Mouse (Mus musculus) spleen, adult 2 months (tissue): ENCODE results near the gene Slc41a1. TPM values are rescaled to one million over a fixed set of nuclear protein-coding genes. Genes with fewer than 3 reads are reported as not detected.

ENCODE experiments used
- DNase-seq, 2 experiments: peaks; one replicate each; pipeline versions ENCODE4 v3.0.0 to v3.0.0-alpha.2; 2012 to 2021; ENCODE audit warnings: low spot score in 2 of 2, low read depth in 1 of 2
- H3K27ac ChIP-seq: fragments of 200-500 bp; 2 replicates; pipeline ENCODE4 v1.5.1; 2012; ENCODE audit warnings: low read length, inconsistent platforms; ENCODE audit not compliant: insufficient read depth
- H3K27me3 ChIP-seq: fragments of 200-500 bp; 2 replicates; pipeline ENCODE4 v1.6.1; 2012; ENCODE audit warnings: mild to moderate bottlenecking, moderate library complexity, low read length, inconsistent platforms; ENCODE audit not compliant: control insufficient read depth, insufficient read depth
- H3K36me3 ChIP-seq: fragments of 200-500 bp; 2 replicates; pipeline ENCODE4 v1.6.1; 2012; ENCODE audit warnings: mild to moderate bottlenecking, low read length, inconsistent platforms; ENCODE audit not compliant: control insufficient read depth, insufficient read depth
- H3K4me1 ChIP-seq: fragments of 200-500 bp; 2 replicates; pipeline ENCODE4 v1.6.1; 2011; ENCODE audit warnings: inconsistent platforms; ENCODE audit not compliant: control insufficient read depth, insufficient read depth, insufficient read length
- H3K4me3 ChIP-seq: fragments of 200-500 bp; 2 replicates; pipeline ENCODE4 v1.5.1; 2011; ENCODE audit warnings: mild to moderate bottlenecking, inconsistent platforms; ENCODE audit not compliant: insufficient read depth, insufficient read length; ENCODE audit errors: extremely low read depth
- CTCF ChIP-seq: fragments of 200-500 bp; IDR thresholded peaks from 2 replicates; pipeline ENCODE4 v1.5.1; 2011; ENCODE audit warnings: mild to moderate bottlenecking, inconsistent platforms; ENCODE audit not compliant: insufficient read depth, insufficient read length, insufficient replicate concordance; ENCODE audit errors: extremely low read depth
- POLR2A ChIP-seq: fragments of 200-500 bp; IDR thresholded peaks from 2 replicates; pipeline ENCODE4 v1.6.1; 2011; ENCODE audit warnings: low read depth, low read length, inconsistent platforms
- WGBS: fragments of 180-500 bp; shearing (Covaris S2); methylation state at CpG from one replicate; pipeline ENCODE4 v1.1.7; 2018; 5-methylcytosine and 5-hydroxymethylcytosine counted together
- polyA plus RNA-seq: library from polyadenylated mRNA; depleted of rRNA; stranded (reverse); fragments of >200 nt; gene quantifications from 2 replicates; pipeline ENCODE4 v1.2.3, GENCODE M21; 2012; rRNA removed

Slc41a1 gene
- polyA plus RNA-seq: 22.9 and 41.1 TPM in 2 replicates

GRCm38 (mm10) chr1:131827207-131827786 is at the start of gene Slc41a1:
Gene Slc41a1 (plus strand): TSS chr1:131827493.
- 3% methylated on average over 25 of the region's 25 CpGs for WGBS
- no peaks in the 10 kb centered on the region for H3K27me3 ChIP-seq

GRCm38 (mm10) chr1:131794591-131794990 is 32.7 kb upstream of the Slc41a1 start:
- no peak for TF ChIP-seq CTCF
- Histone ChIP-seq H3K36me3 (no peaks in the 10 kb centered on the region), H3K27ac (no peak overlapping the region), H3K27me3 (peaks cover 7% of the 10 kb centered on the region; the same call in 1 of the 2 replicates), H3K4me1 (no peaks in the 10 kb centered on the region), H3K4me3 (no peak overlapping the region)
- 75% methylated on average over 3 of the region's 3 CpGs for WGBS
- no peak for DNase-seq

More at GRCm38 (mm10) chr1:131827207-131827786, at the start of gene Slc41a1:
- Histone ChIP-seq H3K27ac (peak within 1 kb of the TSS; percentile 94), H3K4me1 (peaks cover 9% of the 10 kb centered on the region; the same call in 1 of the 2 replicates), H3K36me3 (peaks cover 10% of the 10 kb centered on the region), H3K4me3 (peak within 1 kb of the TSS; percentile 99)
- DNase-seq: peak in 1 of 2 experiments; percentile 32
- TF ChIP-seq POLR2A (no peak), CTCF (no peak)

- Histone ChIP-seq H3K4me3 (no peak overlapping the region), H3K36me3 (no peaks in the 10 kb centered on the region), H3K4me1 (peaks cover 1% of the 10 kb centered on the region; the same call in 1 of the 2 replicates), H3K27me3 (peaks cover 7% of the 10 kb centered on the region; the same call in 1 of the 2 replicates), H3K27ac (no peak overlapping the region)
- no peak for TF ChIP-seq POLR2A
- no peak for DNase-seq
- WGBS: 81% methylated on average over 3 of the region's 3 CpGs
These were observed 32.1 kb upstream of the Slc41a1 start for GRCm38 (mm10) chr1:131795171-131795570.

- Histone ChIP-seq H3K4me3 (peak within 1 kb of the TSS; percentile 5; the same call in 1 of the 2 replicates), H3K36me3 (no peaks in the 10 kb centered on the region), H3K27ac (no peak within 1 kb of the TSS), H3K27me3 (peaks cover 7% of the 10 kb centered on the region; the same call in 1 of the 2 replicates), H3K4me1 (peaks cover 1% of the 10 kb centered on the region; the same call in 1 of the 2 replicates)
- TF ChIP-seq POLR2A (no peak), CTCF (no peak)
- no peak for DNase-seq
- WGBS: 16% methylated on average over 26 of the region's 26 CpGs
These were observed 29.9 kb upstream of the Slc41a1 start, which contains the start of gene Pm20d1 for GRCm38 (mm10) chr1:131797202-131797909. Gene Pm20d1 (plus strand): TSS chr1:131797381.

- TF ChIP-seq CTCF: no peak
- WGBS: 64% methylated on average over 1 of the region's 1 CpGs
- H3K27me3 ChIP-seq: peaks cover 7% of the 10 kb centered on the region; the same call in 1 of the 2 replicates
These were observed 27.3 kb upstream of the Slc41a1 start for GRCm38 (mm10) chr1:131800001-131800400.

GRCm38 (mm10) chr1:131801071-131801470 is 26.2 kb upstream of the Slc41a1 start:
- Histone ChIP-seq H3K4me3 (no peak overlapping the region), H3K36me3 (no peaks in the 10 kb centered on the region), H3K27ac (no peak overlapping the region), H3K27me3 (peaks cover 7% of the 10 kb centered on the region; the same call in 1 of the 2 replicates), H3K4me1 (peaks cover 1% of the 10 kb centered on the region; the same call in 1 of the 2 replicates)
- TF ChIP-seq POLR2A (no peak), CTCF (no peak)
- 88% methylated on average over 8 of the region's 8 CpGs for WGBS
- DNase-seq: no peak

More at GRCm38 (mm10) chr1:131800001-131800400, 27.3 kb upstream of the Slc41a1 start:
- peaks cover 1% of the 10 kb centered on the region; the same call in 1 of the 2 replicates for H3K4me1 ChIP-seq
- DNase-seq: no peak
- no peak overlapping the region for H3K27ac ChIP-seq
- H3K36me3 ChIP-seq: no peaks in the 10 kb centered on the region
- no peak overlapping the region for H3K4me3 ChIP-seq
